Mouse (Mus musculus) ES-E14 (cell line): ENCODE results near the gene Clk2. TPM values are rescaled to one million over a fixed set of nuclear protein-coding genes. Genes with fewer than 3 reads are reported as not detected.

Source experiments
- DNase-seq: peaks from one replicate; pipeline ENCODE4 v3.0.0-alpha.2; 2013; ENCODE audit warnings: low read depth, low spot score
- H3K27ac ChIP-seq: 2 replicates; pipeline ENCODE4 v1.5.1; 2012; ENCODE audit warnings: low read depth, mild to moderate bottlenecking, low read length, moderate library complexity, mixed read lengths; ENCODE audit not compliant: poor library complexity, insufficient read depth, severe bottlenecking
- H3K36me3 ChIP-seq: 2 replicates; pipeline ENCODE4 v1.6.1; 2012; ENCODE audit warnings: mild to moderate bottlenecking, low read length, moderate library complexity, mixed read lengths; ENCODE audit not compliant: control insufficient read depth, poor library complexity, insufficient read depth, severe bottlenecking
- H3K4me1 ChIP-seq, 2 experiments: fragments of 150-350 bp in 1 of 2; sonication (generic) in 1 of 2; 2 replicates each; pipeline ENCODE4 v1.6.1; 2012; ENCODE audit warnings: low read length in 2 of 2, mild to moderate bottlenecking in 1 of 2, mixed read lengths in 1 of 2; ENCODE audit not compliant: control insufficient read depth in 2 of 2, insufficient read depth in 2 of 2, poor library complexity in 1 of 2
- H3K4me3 ChIP-seq, 2 experiments: fragments of 150-350 bp in 1 of 2; sonication (generic) in 1 of 2; 2 replicates each; pipeline ENCODE4 v1.5.1; 2012; ENCODE audit warnings: low read length in 2 of 2, low read depth in 1 of 2, mild to moderate bottlenecking in 1 of 2, mixed read lengths in 1 of 2; ENCODE audit not compliant: insufficient read depth in 1 of 2, poor library complexity in 1 of 2, severe bottlenecking in 1 of 2
- H3K9ac ChIP-seq: 2 replicates; pipeline ENCODE4 v1.6.1; 2012; ENCODE audit warnings: low read depth, mild to moderate bottlenecking, low read length, mixed read lengths; ENCODE audit not compliant: poor library complexity, insufficient read depth, severe bottlenecking
- H3K9me3 ChIP-seq: fragments of 150-350 bp; sonication (generic); 2 replicates; pipeline ENCODE4 v1.6.1; 2012; ENCODE audit warnings: low read depth, mild to moderate bottlenecking, low read length; ENCODE audit not compliant: control insufficient read depth, insufficient read depth
- CHD2 ChIP-seq: IDR thresholded peaks from 2 replicates; pipeline ENCODE4 v1.6.1; 2014; ENCODE audit warnings: mild to moderate bottlenecking, low read depth, low read length, inconsistent platforms
- HCFC1 ChIP-seq: IDR thresholded peaks from 2 replicates; pipeline ENCODE4 v1.6.1; 2012; ENCODE audit warnings: low read length, inconsistent platforms, borderline replicate concordance; ENCODE audit not compliant: insufficient read depth
- MAFK ChIP-seq: IDR thresholded peaks from 2 replicates; pipeline ENCODE4 v1.6.1; 2014; ENCODE audit warnings: mild to moderate bottlenecking, low read depth, low read length, inconsistent platforms; ENCODE audit not compliant: insufficient read depth
- ZC3H11A ChIP-seq: IDR thresholded peaks from 2 replicates; pipeline ENCODE4 v1.6.1; 2012; ENCODE audit warnings: low read depth, mild to moderate bottlenecking, inconsistent platforms, low read length, borderline replicate concordance
- ZNF384 ChIP-seq: IDR thresholded peaks from 2 replicates; pipeline ENCODE4 v1.6.1; 2012; ENCODE audit warnings: low read depth, low read length, inconsistent platforms
- in situ Hi-C, 2 experiments: fragments of 600-800 bp; cut with MboI; formaldehyde crosslinking; loops; one replicate each; pipeline ENCODE4 v1.15.1; 2025; ENCODE audit warnings: low sequenced_read_pairs in 2 of 2, inconsistent platforms in 1 of 2; ENCODE audit not compliant: unreplicated experiment in 2 of 2
- total RNA-seq: library from RNA; depleted of rRNA; stranded (reverse); fragments of 300-350 nt; gene quantifications from 2 replicates; pipeline ENCODE4 v1.2.3, GENCODE M21; 2012

Gene Clk2
- total RNA-seq, 1 experiment, result 42.0 TPM

GRCm38 (mm10) chr3:89221167-89221566, 56.6 kb downstream of the Clk2 start:
- in situ Hi-C loops, result no loop called here
- no peak overlapping the region for H3K4me3 ChIP-seq
- peaks cover 6 to 24% of the 10 kb centered on the region in 2 experiments for H3K4me1 ChIP-seq
- peaks cover 16% of the 10 kb centered on the region; the same call in 1 of the 2 replicates for H3K36me3 ChIP-seq
- no peaks in the 10 kb centered on the region for H3K9me3 ChIP-seq
- no peak for DNase-seq
- TF ChIP-seq CHD2, result no peak
- no peak for TF ChIP-seq ZC3H11A
- TF ChIP-seq ZNF384, result no peak
- H3K9ac ChIP-seq, result no peak overlapping the region
- H3K27ac ChIP-seq, result no peak overlapping the region

GRCm38 (mm10) chr3:89224796-89225195, 60.2 kb downstream of the Clk2 start:
- H3K4me1 ChIP-seq, result peaks cover 13 to 35% of the 10 kb centered on the region in 2 experiments
- peaks cover 13% of the 10 kb centered on the region; the same call in 1 of the 2 replicates for H3K36me3 ChIP-seq
- H3K9ac ChIP-seq, result peak overlapping the region; percentile 68
- in situ Hi-C loops, result no loop called here
- no peak for TF ChIP-seq ZC3H11A
- TF ChIP-seq CHD2, result no peak
- no peak for TF ChIP-seq HCFC1
- no peak for TF ChIP-seq MAFK
- no peak for TF ChIP-seq ZNF384
- no peaks in the 10 kb centered on the region for H3K9me3 ChIP-seq
- H3K4me3 ChIP-seq, result peak overlapping the region in 1 of 2 experiments; percentile 47; a peak in 2 of 4 replicates
- DNase-seq, result no peak
- H3K27ac ChIP-seq, result peak overlapping the region; percentile 86; the same call in 1 of the 2 replicates

GRCm38 (mm10) chr3:89225321-89225815, 60.8 kb downstream of the Clk2 start:
- Histone ChIP-seq H3K4me1 (peaks cover 13 to 35% of the 10 kb centered on the region in 2 experiments), H3K27ac (peak overlapping the region; percentile 86), H3K4me3 (peak overlapping the region; percentile 28 to 47; a peak in 3 of 4 replicates), H3K9me3 (no peaks in the 10 kb centered on the region), H3K36me3 (peaks cover 11% of the 10 kb centered on the region; the same call in 1 of the 2 replicates), H3K9ac (peak overlapping the region; percentile 68)
- in situ Hi-C loops, result no loop called here
- TF ChIP-seq HCFC1 (no peak), ZNF384 (no peak), MAFK (no peak), ZC3H11A (no peak), CHD2 (no peak)
- DNase-seq, result no peak

- Histone ChIP-seq H3K9ac (peak overlapping the region; percentile 68), H3K4me1 (peaks cover 13 to 35% of the 10 kb centered on the region in 2 experiments), H3K36me3 (peaks cover 11% of the 10 kb centered on the region; the same call in 1 of the 2 replicates), H3K27ac (peak overlapping the region; percentile 86), H3K4me3 (peak overlapping the region; percentile 36 to 58), H3K9me3 (no peaks in the 10 kb centered on the region)
- TF ChIP-seq ZC3H11A (no peak), HCFC1 (no peak), CHD2 (no peak), MAFK (no peak), ZNF384 (no peak)
- peak; percentile 83 for DNase-seq
- in situ Hi-C loops, result no loop called here
These were observed 61.3 kb downstream of the Clk2 start for GRCm38 (mm10) chr3:89225918-89226317.
